Mouse (Mus musculus) yolk sac, embryonic 10.5 days (tissue): ENCODE results near the gene Gnat2.

Source experiments
- DNase-seq: peaks from one replicate; pipeline ENCODE4 v3.0.0-alpha.2; 2017; ENCODE audit warnings: low spot score

The Gnat2 gene

DNA sequence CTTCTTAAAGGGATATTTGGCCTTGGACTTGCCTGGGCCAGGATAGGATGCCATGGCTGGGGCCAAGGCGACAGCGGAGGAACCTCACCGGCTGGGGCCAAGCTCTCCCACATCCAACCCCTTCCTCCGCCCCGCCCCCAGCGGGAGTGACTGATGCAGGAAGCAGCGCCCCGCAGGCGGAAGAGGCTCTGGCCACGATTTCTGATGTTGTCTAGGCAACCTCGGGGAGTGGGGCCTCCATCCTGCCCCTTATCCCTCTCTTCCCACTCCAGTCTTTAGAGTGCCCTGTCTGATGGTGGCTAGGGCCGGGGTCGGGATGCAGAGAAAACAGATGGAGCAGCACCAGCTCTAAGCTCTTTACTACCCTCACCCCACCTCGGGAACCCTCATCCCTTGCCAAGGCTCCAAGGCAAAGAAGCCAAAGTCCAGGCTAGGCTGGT lies 7.3 kb upstream of the Gnat2 start:
- DNase-seq = peak; percentile 91

DNA sequence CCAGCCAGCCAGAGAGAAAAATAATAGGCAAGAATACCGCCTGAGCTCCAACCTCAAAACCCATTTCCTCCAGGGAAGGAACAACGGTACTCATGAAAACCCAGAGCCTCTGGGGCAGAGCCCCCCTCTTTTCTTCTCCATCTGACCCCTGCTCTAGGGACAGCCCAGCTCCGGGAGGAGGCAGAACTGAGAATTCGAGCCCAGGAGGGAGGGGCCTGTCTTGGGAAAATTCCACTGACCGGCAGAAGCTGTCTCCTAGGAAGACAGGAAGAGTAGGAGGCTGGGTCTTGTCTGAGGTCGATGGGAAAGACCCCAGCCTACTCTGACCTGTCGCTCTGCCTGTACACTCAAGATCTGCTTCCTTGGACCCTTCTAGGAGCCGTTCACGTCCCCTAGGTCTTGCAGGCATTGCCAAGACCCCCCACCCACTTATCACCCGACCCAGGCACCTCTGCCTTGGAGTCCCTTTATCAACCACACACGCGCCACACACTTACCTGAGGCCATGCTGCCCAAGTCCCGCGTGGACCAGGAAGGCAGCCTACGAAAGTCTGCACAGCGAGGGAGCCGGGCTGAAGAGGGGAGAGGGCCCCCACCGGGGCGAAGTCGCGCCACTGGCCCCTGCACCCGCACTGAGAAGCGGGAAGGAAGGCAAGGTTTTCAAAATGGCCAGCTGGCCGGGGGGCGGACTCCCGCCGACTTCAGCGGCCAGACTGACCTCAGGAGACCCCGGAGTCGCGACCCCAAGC lies 6.7 kb upstream of the Gnat2 start:
- peak; percentile 87 for DNase-seq

DNA sequence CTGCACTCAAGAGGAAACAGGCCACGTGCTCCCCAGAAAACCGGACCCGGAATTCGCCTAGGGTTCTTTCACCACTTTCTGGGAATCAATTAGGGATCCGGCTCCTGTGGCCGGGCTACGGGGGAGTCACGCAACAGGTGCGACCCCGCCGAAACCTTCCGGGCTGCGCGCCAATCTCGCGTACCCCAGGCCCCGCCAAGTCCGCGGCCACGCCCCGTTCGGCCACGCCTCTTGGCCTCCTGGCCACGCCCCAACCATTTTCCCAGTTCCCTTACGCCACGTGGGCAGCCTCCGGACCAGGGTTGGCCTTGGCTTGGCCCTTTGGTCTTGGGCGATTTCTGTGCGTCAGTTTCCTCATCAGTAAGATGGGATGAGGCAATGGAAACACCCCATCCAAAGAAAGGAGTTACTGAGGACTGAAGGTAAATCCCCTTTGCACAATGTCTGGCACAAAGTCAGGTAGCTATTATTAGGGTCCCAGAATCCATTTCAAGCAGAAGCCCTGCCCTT lies 6.1 kb upstream of the Gnat2 start, which contains the start of gene Ampd2:
Gene Ampd2 (minus strand): TSS at position 182 of the 510 bp plus-strand sequence.
- peak; percentile 90 for DNase-seq

DNA sequence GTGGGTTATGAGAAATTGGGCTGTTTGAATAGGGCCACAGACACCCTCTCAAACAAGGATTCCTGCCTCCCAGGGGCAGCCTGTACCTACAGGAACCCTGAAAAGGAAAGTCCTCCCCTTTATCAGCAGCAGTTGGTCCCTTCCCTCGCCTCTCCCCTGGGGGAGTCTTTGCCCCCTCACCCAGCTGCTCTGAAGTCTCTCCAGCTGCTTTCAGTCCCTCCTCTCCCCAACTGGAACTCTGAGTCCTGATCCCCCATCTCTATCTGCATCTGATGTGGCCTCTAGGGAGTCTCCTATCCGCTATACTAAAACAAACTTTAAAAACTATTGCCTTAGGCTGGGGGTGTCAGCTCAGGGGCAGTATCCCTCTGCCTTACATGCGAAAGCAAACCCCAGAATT lies 5.3 kb upstream of the Gnat2 start:
- DNase-seq = no peak

DNA sequence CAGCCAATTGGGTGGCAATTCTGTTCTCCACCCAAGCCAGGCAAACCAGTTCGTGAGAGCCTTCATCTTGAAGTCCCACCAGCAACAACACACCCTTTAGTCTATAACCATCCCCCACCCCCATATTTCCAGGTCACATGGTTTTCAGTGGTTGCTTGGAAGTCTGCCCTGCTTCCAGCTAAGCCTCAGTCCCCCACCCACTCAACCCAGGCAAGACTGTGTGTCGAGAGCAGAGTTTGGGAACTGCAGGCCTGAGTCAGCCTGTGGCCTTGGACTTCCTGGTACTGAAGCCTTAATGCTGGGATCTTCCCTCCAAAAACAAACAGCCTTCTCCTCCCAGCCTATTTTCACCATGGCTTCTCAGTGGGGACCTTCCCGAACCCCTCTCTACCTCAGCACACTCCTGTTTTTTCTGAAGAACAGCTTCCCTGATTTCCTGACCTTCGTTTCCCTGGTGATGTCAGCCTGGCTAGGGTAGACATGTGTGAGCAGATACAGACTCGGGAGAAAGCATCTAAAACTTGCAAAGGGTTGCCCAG lies 3.7 kb upstream of the Gnat2 start:
- no peak for DNase-seq

DNA sequence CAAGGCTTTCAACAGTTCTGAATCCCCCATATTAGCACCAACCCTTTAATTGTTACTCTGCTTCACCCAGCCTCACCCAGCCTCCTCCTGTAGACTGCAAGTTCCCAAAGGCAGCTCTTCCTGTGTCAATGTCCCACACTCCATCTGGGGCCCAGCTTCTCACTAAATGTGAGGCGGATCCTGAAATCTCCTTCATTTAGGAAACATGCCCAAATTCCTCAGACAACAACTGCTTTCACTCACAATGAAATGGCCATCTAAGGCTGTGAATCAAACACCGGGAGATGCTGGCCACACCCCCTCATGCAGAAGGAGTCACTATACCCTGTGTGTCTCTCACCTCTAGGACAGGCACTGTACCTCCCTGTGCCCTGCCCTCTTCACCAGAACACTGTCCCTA lies 2.7 kb upstream of the Gnat2 start:
- no peak for DNase-seq

DNA sequence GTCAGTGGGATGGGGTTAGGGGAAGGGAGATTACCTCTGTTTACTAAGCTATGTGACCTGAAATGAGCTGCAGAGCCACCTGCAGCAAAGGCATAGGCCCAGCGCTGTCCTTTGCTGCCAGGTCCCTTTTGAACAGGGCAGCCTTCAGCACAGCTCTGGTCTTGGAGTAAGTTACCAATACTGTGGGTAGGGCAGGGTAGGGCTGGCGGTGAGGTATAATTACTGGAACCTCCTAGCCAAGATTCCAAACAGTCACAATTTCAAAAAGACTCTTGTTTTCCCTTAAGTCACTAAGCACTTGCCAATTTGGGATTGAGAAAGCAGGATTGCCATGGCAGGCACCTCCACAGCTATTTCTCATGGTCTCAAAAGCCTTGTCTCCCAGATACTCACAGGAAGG lies 2.0 kb upstream of the Gnat2 start:
- DNase-seq = no peak

DNA sequence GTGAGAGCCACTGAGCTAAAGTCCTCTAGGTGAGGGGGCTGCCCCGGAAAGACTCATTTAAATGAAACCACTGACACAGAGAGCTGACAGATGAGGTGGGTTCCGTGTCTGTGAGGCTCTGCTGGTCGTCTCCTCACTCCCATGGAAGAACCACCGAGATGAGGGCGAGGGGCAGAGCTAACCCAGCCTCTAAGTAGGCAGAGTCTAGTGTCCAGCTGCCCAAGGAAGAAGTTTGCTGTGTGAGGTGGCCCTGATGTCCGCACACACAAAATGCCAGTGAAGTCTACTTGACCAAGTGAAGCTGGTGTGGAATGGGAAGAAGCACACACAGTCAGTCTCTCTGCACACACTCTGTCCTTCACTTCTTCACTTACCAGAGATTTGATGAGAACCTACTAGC lies 559 bp upstream of the Gnat2 start:
- no peak for DNase-seq

DNA sequence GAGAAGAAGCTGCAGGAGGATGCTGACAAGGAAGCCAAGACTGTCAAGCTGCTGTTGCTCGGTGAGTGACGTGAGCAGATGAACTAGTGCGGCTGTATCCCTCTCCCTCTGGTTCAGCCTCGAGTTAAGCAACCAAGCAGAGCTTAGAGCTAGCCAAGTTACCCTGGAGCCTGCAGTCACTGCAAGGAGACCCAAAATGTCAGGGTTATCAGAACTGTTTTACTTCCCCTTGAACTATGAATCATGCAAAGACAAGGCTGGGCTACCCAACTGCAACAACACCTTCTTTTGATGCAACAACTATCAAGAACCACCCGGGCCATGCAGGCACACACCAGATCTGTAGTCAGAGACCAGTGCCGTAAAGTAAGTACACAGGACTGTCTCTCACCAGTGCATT lies 717 bp downstream of the Gnat2 start:
- no peak for DNase-seq

DNA sequence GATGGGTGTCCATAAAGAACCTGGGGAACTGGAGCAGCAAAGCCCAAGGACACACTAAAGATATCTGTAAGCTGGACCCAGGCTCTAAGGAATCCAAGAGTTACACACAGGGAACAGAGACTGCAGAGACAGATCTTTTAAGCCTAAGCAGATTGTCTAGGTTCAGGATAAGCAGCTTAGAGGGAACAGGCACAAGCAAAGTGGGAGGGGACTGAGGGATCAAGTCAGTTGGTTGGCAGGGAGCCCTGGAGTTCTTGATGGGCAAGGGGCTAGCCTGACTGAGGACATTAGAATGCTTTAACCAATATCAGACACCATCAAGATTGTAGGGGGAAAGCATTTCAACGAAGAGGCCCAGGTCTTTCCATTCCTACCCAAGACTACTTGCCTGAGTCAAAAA lies 1.6 kb downstream of the Gnat2 start:
- DNase-seq = no peak

DNA sequence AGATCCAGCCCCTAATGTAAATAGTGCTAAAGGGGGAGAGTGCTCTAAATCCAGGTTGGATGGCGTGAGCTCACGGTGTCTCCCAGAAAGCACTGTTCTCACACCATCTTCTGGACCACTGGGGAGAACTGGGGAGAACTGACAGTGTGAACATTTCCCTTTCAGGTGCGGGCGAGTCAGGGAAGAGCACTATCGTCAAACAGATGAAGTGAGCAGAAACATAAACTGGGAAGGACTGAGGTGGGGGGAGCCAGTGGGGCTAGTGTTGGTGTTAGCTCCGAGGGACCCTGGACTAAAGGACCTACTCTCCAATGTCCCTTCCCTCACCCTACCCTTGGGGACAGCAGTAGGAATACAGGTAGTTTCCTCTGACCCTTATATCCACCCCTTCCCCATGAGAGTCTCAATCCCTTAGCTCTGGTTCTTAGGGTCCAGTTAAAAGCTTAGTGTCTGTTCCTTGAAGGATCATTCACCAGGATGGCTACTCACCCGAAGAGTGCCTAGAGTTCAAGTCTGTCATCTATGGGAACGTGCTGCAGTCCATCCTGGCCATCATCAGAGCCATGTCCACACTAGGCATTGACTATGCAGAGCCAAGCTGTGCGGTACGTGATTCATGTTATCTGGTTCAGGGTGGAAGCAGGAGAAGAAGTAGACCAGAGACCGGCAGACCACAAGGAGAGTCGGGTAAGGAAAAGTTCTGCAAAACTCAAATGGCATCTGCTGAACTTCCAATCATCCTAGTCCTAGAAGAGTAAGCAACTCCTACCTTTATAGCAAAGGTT lies 2.6 kb downstream of the Gnat2 start:
- DNase-seq = no peak

DNA sequence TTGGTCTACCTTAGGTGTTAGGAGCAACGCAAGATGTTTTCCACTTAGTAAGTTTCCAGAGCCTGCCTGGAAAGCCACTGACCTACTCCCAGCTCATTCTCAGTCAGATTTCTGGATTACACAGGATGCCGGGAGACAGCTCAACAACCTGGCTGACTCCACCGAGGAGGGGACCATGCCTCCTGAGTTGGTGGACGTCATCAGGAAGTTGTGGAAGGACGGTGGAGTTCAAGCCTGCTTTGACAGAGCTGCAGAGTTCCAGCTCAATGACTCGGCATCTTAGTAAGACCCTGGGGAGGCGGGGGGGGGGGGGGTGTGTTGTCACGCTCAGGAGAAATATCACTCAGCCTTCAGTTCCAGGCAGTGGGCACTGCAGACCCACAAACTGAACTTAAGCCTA lies 3.6 kb downstream of the Gnat2 start:
- DNase-seq = no peak

DNA sequence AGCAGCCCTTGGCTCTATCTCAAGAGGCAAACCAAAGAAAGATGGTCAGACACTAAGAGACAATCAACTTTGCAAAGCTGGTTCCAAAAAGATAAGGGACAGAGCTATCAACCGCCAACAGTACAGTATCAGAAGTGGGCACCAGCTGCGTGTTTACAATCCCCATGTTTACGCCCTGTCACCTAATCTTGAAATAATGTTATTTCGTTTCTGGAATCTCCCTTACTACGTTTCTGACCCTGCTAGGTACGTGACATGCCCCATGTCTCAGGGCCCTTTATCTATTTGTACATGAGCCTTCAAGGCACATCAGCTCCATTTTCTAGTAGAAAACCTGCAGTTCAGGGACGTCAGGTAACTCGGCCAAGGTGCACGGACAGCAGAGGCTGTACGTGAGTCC lies 4.1 kb downstream of the Gnat2 start:
- peak; percentile 15 for DNase-seq

DNA sequence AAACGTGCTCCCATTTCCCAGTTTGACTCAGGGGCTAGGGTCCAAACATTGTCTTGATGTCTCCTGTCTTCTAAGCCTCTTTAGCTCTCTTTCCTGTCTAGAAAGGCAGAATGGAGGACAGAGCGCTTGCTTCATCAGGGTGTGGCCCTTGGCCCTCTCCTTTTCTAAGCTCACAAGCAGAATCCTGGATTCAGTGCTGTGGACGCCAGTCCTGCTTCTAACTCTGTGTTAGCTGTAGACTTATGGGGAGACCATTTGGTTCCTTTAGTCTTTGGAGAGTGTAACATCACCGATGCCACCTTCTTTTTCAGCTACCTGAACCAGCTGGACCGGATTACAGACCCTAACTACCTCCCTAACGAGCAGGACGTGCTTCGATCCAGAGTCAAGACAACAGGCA lies 5.1 kb downstream of the Gnat2 start:
- no peak for DNase-seq

DNA sequence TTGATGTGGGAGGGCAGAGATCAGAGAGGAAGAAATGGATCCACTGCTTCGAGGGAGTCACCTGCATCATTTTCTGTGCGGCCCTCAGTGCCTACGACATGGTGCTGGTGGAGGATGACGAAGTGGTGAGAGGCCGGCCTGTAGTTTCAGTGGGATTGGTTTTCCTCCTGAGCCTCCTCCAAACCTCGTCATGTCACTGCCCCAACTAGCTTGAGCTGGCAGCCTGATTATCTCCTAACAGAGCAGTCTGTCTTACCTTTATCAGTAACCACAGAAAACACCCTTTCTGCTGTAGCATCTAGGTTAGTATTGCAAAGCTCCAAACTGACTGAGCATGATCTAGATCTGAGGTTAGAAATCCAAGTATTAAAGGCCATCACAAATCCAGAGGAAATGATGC lies 5.7 kb downstream of the Gnat2 start:
- no peak for DNase-seq

DNA sequence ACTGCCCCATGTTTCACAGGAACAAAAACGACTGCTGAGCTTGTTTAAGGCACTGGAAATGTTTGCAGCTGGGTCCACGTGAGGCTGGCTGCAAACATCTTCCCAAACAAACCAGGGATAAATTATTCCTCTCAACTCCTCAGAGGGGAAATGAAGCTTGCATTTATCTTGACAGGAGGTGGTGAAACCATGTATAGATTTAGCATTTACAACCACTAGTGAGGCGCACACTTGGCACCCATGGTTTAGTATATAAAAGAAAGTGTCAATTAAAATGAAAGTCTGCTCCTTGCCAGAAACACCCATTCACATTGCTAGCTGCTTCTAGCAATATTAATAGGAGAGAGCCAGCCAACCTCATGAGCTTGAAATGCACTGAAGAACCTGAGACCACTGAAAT lies 9.0 kb downstream of the Gnat2 start:
- no peak for DNase-seq

DNA sequence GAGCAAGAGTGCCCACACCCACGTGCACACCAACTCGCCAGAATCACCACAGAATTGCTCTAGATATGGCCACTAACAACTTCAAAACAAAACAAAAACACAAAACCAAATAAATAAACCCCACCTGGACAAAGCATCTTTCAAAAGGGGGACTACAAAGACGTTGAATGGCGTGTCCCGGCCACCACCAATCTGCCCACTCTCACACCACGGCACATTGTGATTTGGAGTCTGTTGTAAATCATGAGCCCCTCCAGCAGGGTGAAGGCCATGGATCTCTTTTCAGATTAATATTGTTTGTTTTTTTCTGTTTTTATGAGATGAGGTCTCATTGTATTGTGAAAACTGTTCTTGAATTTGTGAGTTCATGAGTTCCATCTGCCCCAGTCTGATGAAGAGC lies 9.5 kb downstream of the Gnat2 start:
- no peak for DNase-seq

DNA sequence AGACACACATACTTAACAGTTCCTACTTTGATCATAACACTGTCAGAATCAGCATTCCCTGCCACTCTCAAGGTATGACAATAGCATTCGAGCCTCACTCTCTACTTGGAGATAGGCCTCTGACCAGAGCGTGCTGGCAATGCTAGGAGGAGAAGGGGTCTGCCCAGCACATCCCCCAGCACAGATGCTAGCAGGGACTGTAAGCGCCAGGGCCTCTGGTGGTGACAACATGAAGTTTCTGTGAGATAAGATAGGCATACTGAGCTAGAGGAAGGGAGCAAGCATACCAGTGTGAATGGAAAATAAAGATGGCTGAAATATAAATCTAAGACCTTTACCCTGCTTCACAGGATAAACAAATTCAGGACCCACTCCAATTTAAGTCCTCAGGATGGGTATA lies 12.7 kb downstream of the Gnat2 start:
- DNase-seq = no peak

DNA sequence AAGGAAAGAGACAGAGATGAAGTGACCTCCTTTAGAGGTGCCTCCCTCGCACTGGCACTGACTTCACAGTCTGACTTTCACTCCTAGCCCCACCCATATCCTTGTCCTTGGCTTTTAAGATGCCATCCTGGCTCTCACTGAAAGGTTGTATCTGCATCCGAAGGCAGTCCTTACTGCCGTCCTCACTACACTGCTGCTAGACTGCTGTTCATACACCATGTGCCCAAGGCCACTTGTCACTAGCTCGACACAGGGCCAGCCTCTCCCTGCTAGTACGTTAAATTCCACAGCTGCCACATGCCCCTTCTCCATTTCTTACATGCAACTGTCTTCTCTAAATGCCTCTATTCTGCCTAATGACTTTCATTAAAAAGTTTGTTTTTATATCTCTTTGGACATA lies 18.7 kb downstream of the Gnat2 start:
- no peak for DNase-seq

DNA sequence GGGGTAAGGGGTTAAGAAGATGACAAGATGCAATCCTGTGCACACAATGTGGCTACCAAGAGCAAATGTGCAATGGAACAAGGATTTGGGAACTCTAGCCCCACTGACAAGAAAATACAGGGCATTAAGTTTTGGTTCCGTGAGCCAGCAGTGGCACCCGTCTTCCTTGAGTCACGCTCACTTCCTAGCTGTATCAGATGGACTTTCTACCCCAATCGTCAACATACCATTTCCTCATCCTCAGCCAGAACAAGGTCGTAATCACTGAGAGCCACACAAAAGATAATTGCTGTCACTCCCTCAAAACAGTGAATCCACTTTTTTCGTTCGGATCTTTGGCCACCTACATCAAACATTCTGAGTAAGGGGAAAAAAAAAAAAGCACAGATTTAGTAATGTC lies 19.7 kb downstream of the Gnat2 start:
- peak; percentile 50 for DNase-seq

DNA sequence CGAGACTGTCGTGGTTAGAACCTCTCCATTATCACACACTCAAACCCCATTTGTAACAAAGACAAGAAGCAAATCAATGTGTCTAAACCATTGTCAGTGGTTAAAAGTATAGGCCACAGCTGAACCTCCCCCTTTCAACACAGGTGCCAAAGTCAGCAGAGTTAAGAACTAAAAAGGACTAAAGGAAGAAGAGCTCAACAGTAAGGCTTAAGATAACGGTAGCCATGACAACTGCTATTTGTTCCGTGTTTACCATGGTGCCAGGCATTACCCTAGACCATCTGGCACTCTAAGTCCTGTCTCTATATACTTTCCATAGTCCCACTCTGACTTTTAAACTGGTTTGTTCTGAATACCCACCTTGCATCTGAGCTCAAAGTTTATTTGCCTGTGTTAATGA lies 20.1 kb downstream of the Gnat2 start:
- no peak for DNase-seq

DNA sequence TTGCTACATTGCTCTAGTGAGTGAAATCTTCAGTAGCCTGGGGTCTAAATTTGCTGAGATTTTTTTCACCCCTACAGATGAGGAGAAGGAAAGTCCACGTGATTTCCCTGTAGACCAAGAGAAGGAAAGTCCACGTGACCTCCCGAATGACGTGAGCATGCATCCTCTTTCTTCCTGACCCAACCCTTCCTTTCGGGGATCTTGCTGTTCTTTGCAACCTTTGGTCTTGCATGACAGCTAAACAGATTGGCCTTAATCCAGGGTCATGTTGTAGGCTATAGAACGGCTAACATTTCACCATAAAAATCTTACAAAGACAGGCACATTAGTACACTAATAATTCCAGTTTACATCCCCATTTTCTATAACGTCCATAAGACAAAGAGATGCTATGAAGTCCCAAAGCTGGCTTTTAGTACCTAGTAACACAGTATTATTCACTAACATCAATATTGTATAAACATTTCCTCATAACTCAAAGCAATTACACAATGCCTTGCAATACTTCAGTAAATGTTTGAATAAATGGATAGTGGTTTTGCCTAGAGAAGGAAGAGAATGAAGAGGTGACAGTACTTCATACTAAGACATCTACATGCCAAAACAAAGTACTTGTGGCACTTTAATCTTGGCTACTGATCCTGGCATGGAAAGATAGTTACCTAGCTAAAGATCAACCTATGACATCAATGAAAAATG lies 21.2 kb downstream of the Gnat2 start:
- peak; percentile 46 for DNase-seq

DNA sequence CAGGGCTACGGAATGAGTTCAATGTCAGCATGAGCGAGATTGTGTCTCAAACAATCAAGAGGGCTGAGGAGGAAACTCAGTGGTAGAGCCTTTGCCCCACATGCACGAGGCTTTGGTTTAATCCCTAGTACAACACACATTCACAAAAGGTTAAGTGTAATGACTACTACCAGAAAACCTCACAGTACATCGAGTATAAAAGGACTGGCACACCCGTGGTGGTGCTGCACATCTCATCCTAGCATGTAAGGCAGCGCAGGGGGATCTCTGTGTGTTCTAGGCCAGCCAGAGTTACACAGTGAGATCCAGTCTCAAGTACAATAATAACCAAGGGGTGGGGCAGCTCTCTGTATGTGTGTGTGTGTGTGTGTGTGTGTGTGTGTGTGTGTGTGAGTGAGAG lies 24.9 kb downstream of the Gnat2 start:
- DNase-seq = no peak
